Mouse (Mus musculus): ENCODE results near the gene Gchfr. TPM values are rescaled to one million over a fixed set of nuclear protein-coding genes. Genes with fewer than 3 reads are reported as not detected.

Gchfr gene
- polyA plus RNA-seq, 1 experiment from 2014 or later = 9.4 TPM

GRCm38 (mm10) chr2:119171574-119171973 lies 4.0 kb downstream of the Gchfr start:
- H3K9ac ChIP-seq (ENCODE audit: low read depth, low read length) = no peak overlapping the region
- no peak overlapping the region for H3K4me3 ChIP-seq (ENCODE audit: low read depth, low read length)
- no peak overlapping the region for H3K4me2 ChIP-seq (ENCODE audit: low read length)
- H3K9me3 ChIP-seq (replicated peaks; ENCODE audit: control insufficient read depth, low read length, poor library complexity, severe bottlenecking) = no peaks in the 10 kb centered on the region
- H3K27me3 ChIP-seq (ENCODE audit: control insufficient read depth, insufficient read depth, low read depth, low read length) = peaks cover 5% of the 10 kb centered on the region; the same call in 1 of the 2 replicates
- WGBS = 80% methylated on average over 8 of the region's 8 CpGs
- H3K27ac ChIP-seq (ENCODE audit: low read length) = no peak overlapping the region
- no peak for ATAC-seq
- peaks cover 16% of the 10 kb centered on the region for H3K4me1 ChIP-seq (ENCODE audit: control insufficient read depth, insufficient read depth, low read length)
- H3K36me3 ChIP-seq (ENCODE audit: control insufficient read depth, insufficient read depth, low read length) = no peaks in the 10 kb centered on the region

- Histone ChIP-seq H3K4me2 (ENCODE audit: low read length) (no peak overlapping the region), H3K9me3 (replicated peaks; ENCODE audit: control insufficient read depth, low read length, poor library complexity, severe bottlenecking) (no peaks in the 10 kb centered on the region)
These were observed 4.9 kb downstream of the Gchfr start for GRCm38 (mm10) chr2:119172446-119172845.

GRCm38 (mm10) chr2:119172862-119173576 lies 5.4 kb downstream of the Gchfr start:
- WGBS = 15% methylated on average over 13 of the region's 13 CpGs
- ATAC-seq = 0 out of 2 replicates have a peak, but pooled peaks have one; percentile 26
- Histone ChIP-seq H3K9ac (ENCODE audit: low read depth, low read length) (0 out of 2 replicates have a peak overlapping the region, but pooled peaks have one; percentile 32), H3K4me2 (ENCODE audit: low read length) (0 out of 2 replicates have a peak overlapping the region, but pooled peaks have one; percentile 6), H3K4me3 (ENCODE audit: low read depth, low read length) (no peak overlapping the region), H3K4me1 (ENCODE audit: control insufficient read depth, insufficient read depth, low read length) (peaks cover 8% of the 10 kb centered on the region), H3K36me3 (ENCODE audit: control insufficient read depth, insufficient read depth, low read length) (peaks cover 3% of the 10 kb centered on the region), H3K9me3 (replicated peaks; ENCODE audit: control insufficient read depth, low read length, poor library complexity, severe bottlenecking) (no peaks in the 10 kb centered on the region), H3K27me3 (ENCODE audit: control insufficient read depth, insufficient read depth, low read depth, low read length) (no peaks in the 10 kb centered on the region), H3K27ac (ENCODE audit: low read length) (peak overlapping the region; percentile 5; the same call in 1 of the 2 replicates)

More at GRCm38 (mm10) chr2:119172446-119172845, 4.9 kb downstream of the Gchfr start:
- Histone ChIP-seq H3K4me3 (ENCODE audit: low read depth, low read length) (no peak overlapping the region), H3K27ac (ENCODE audit: low read length) (no peak overlapping the region), H3K27me3 (ENCODE audit: control insufficient read depth, insufficient read depth, low read depth, low read length) (peaks cover 2% of the 10 kb centered on the region; the same call in 1 of the 2 replicates), H3K9ac (ENCODE audit: low read depth, low read length) (no peak overlapping the region), H3K4me1 (ENCODE audit: control insufficient read depth, insufficient read depth, low read length) (peaks cover 11% of the 10 kb centered on the region), H3K36me3 (ENCODE audit: control insufficient read depth, insufficient read depth, low read length) (peaks cover 2% of the 10 kb centered on the region)
- 74% methylated on average over 7 of the region's 7 CpGs for WGBS
- ATAC-seq = no peak

- no peaks in the 10 kb centered on the region for H3K9me3 ChIP-seq (replicated peaks; ENCODE audit: control insufficient read depth, low read length, poor library complexity, severe bottlenecking)
- H3K4me2 ChIP-seq (ENCODE audit: low read length) = no peak within 1 kb of the TSS
- H3K4me1 ChIP-seq (ENCODE audit: control insufficient read depth, insufficient read depth, low read length) = peaks cover 8% of the 10 kb centered on the region
- WGBS = 39% methylated on average over 8 of the region's 8 CpGs
- 0 out of 2 replicates have a peak within 1 kb of the TSS, but pooled peaks have one; percentile 32 for H3K9ac ChIP-seq (ENCODE audit: low read depth, low read length)
- no peak within 1 kb of the TSS for H3K4me3 ChIP-seq (ENCODE audit: low read depth, low read length)
- H3K36me3 ChIP-seq (ENCODE audit: control insufficient read depth, insufficient read depth, low read length) = peaks cover 7% of the 10 kb centered on the region
- H3K27me3 ChIP-seq (ENCODE audit: control insufficient read depth, insufficient read depth, low read depth, low read length) = no peaks in the 10 kb centered on the region
- no peak for ATAC-seq
- peak within 1 kb of the TSS; percentile 5; the same call in 1 of the 2 replicates for H3K27ac ChIP-seq (ENCODE audit: low read length)
These were observed 6.5 kb downstream of the Gchfr start, which contains the start of gene Gm14137 for GRCm38 (mm10) chr2:119173991-119174651. Gene Gm14137, plus strand, starts transcription at chr2:119174509.

- Histone ChIP-seq H3K4me1 (ENCODE audit: control insufficient read depth, insufficient read depth, low read length) (peaks cover 8% of the 10 kb centered on the region), H3K36me3 (ENCODE audit: control insufficient read depth, insufficient read depth, low read length) (peaks cover 9% of the 10 kb centered on the region), H3K4me3 (ENCODE audit: low read depth, low read length) (no peak overlapping the region), H3K4me2 (ENCODE audit: low read length) (no peak overlapping the region), H3K9ac (ENCODE audit: low read depth, low read length) (no peak overlapping the region), H3K27me3 (ENCODE audit: control insufficient read depth, insufficient read depth, low read depth, low read length) (no peaks in the 10 kb centered on the region), H3K9me3 (replicated peaks; ENCODE audit: control insufficient read depth, low read length, poor library complexity, severe bottlenecking) (no peaks in the 10 kb centered on the region), H3K27ac (ENCODE audit: low read length) (no peak overlapping the region)
- ATAC-seq = no peak
- WGBS = 54% methylated on average over 14 of the region's 14 CpGs
These were observed 7.3 kb downstream of the Gchfr start for GRCm38 (mm10) chr2:119174866-119175265.

- Histone ChIP-seq H3K9ac (ENCODE audit: low read depth, low read length) (no peak overlapping the region), H3K27me3 (ENCODE audit: control insufficient read depth, insufficient read depth, low read depth, low read length) (no peaks in the 10 kb centered on the region), H3K27ac (ENCODE audit: low read length) (no peak overlapping the region), H3K36me3 (ENCODE audit: control insufficient read depth, insufficient read depth, low read length) (peaks cover 12% of the 10 kb centered on the region), H3K4me3 (ENCODE audit: low read depth, low read length) (no peak overlapping the region), H3K9me3 (replicated peaks; ENCODE audit: control insufficient read depth, low read length, poor library complexity, severe bottlenecking) (no peaks in the 10 kb centered on the region), H3K4me1 (ENCODE audit: control insufficient read depth, insufficient read depth, low read length) (peaks cover 8% of the 10 kb centered on the region), H3K4me2 (ENCODE audit: low read length) (no peak overlapping the region)
- ATAC-seq = no peak
- 77% methylated on average over 6 of the region's 6 CpGs for WGBS
These were observed 8.0 kb downstream of the Gchfr start for GRCm38 (mm10) chr2:119175614-119176013.

- Histone ChIP-seq H3K9me3 (replicated peaks; ENCODE audit: control insufficient read depth, low read length, poor library complexity, severe bottlenecking) (no peaks in the 10 kb centered on the region), H3K27ac (ENCODE audit: low read length) (no peak overlapping the region), H3K36me3 (ENCODE audit: control insufficient read depth, insufficient read depth, low read length) (peaks cover 16% of the 10 kb centered on the region), H3K4me3 (ENCODE audit: low read depth, low read length) (no peak overlapping the region), H3K27me3 (ENCODE audit: control insufficient read depth, insufficient read depth, low read depth, low read length) (no peaks in the 10 kb centered on the region), H3K9ac (ENCODE audit: low read depth, low read length) (no peak overlapping the region), H3K4me1 (ENCODE audit: control insufficient read depth, insufficient read depth, low read length) (peaks cover 8% of the 10 kb centered on the region), H3K4me2 (ENCODE audit: low read length) (no peak overlapping the region)
- ATAC-seq = no peak
- WGBS = 50% methylated on average over 3 of the region's 3 CpGs
These were observed 9.2 kb downstream of the Gchfr start for GRCm38 (mm10) chr2:119176761-119177160.

GRCm38 (mm10) chr2:119177384-119177939 lies 9.9 kb downstream of the Gchfr start:
- no peak for ATAC-seq
- Histone ChIP-seq H3K9ac (ENCODE audit: low read depth, low read length) (no peak overlapping the region), H3K4me2 (ENCODE audit: low read length) (no peak overlapping the region), H3K4me1 (ENCODE audit: control insufficient read depth, insufficient read depth, low read length) (peaks cover 8% of the 10 kb centered on the region), H3K36me3 (ENCODE audit: control insufficient read depth, insufficient read depth, low read length) (peaks cover 16% of the 10 kb centered on the region), H3K27me3 (ENCODE audit: control insufficient read depth, insufficient read depth, low read depth, low read length) (no peaks in the 10 kb centered on the region), H3K27ac (ENCODE audit: low read length) (no peak overlapping the region), H3K9me3 (replicated peaks; ENCODE audit: control insufficient read depth, low read length, poor library complexity, severe bottlenecking) (no peaks in the 10 kb centered on the region), H3K4me3 (ENCODE audit: low read depth, low read length) (no peak overlapping the region)
- 89% methylated on average over 5 of the region's 5 CpGs for WGBS
